Mouse (Mus musculus) lung, adult 2 months (tissue): Measurements from ENCODE around the gene Rnf41. TPM values are rescaled to one million over a fixed set of nuclear protein-coding genes. Genes with fewer than 3 reads are reported as not detected.

Source experiments
- DNase-seq: peaks from one replicate; pipeline ENCODE4 v3.0.0; 2022
- H3K4me1 ChIP-seq: fragments of 200-500 bp; 2 replicates; pipeline ENCODE4 v1.6.1; 2011; ENCODE audit warnings: low read length; ENCODE audit not compliant: control insufficient read depth, insufficient read depth
- H3K4me3 ChIP-seq: fragments of 200-500 bp; replicated peaks from 2 replicates; pipeline ENCODE3; 2011; ENCODE audit warnings: low read depth, mild to moderate bottlenecking, control low read depth, low read length; ENCODE audit errors: extremely low read depth
- CTCF ChIP-seq: fragments of 200-500 bp; IDR thresholded peaks from 2 replicates; pipeline ENCODE4 v1.5.1; 2011; ENCODE audit warnings: mild to moderate bottlenecking, low read length, control low read depth; ENCODE audit not compliant: insufficient read depth
- POLR2A ChIP-seq: fragments of 200-500 bp; IDR thresholded peaks from 2 replicates; pipeline ENCODE4 v1.6.1; 2011; ENCODE audit warnings: low read depth, mild to moderate bottlenecking, control low read depth, low read length, borderline replicate concordance; ENCODE audit errors: extremely low read depth
- WGBS: fragments of 180-500 bp; shearing (Covaris S2); methylation state at CpG from one replicate; pipeline ENCODE4 v1.1.7; 2018; 5-methylcytosine and 5-hydroxymethylcytosine counted together
- polyA plus RNA-seq: library from polyadenylated mRNA; depleted of rRNA; stranded (reverse); fragments of >200 nt; gene quantifications from 2 replicates; pipeline ENCODE4 v1.2.3, GENCODE M21; 2012

Gene Rnf41
- polyA plus RNA-seq, 1 experiment: 25.5 TPM

GRCm38 (mm10) chr10:128436376-128436775 lies 24.9 kb downstream of the Rnf41 start:
- Histone ChIP-seq H3K4me3 (no peak overlapping the region), H3K4me1 (peaks cover 11% of the 10 kb centered on the region)
- no peak for DNase-seq
- TF ChIP-seq CTCF (no peak), POLR2A (no peak)
- WGBS: 78% methylated on average over 8 of the region's 8 CpGs

- Histone ChIP-seq H3K4me3 (no peak overlapping the region), H3K4me1 (peaks cover 11% of the 10 kb centered on the region)
- 41% methylated on average over 10 of the region's 10 CpGs for WGBS
- no peak for TF ChIP-seq CTCF
- no peak for TF ChIP-seq POLR2A
- DNase-seq: no peak
These were observed 27.3 kb downstream of the Rnf41 start for GRCm38 (mm10) chr10:128438675-128439279.

GRCm38 (mm10) chr10:128440407-128440806 lies 28.9 kb downstream of the Rnf41 start:
- TF ChIP-seq POLR2A: no peak
- peak; percentile 54 for TF ChIP-seq CTCF
- no peak overlapping the region for H3K4me3 ChIP-seq
- 46% methylated on average over 10 of the region's 10 CpGs for WGBS
- peaks cover 9% of the 10 kb centered on the region for H3K4me1 ChIP-seq
- no peak for DNase-seq

- no peak for DNase-seq
- Histone ChIP-seq H3K4me3 (no peak overlapping the region), H3K4me1 (peaks cover 9% of the 10 kb centered on the region)
- TF ChIP-seq POLR2A (no peak), CTCF (no peak)
- 88% methylated on average over 10 of the region's 10 CpGs for WGBS
These were observed 30.1 kb downstream of the Rnf41 start for GRCm38 (mm10) chr10:128441324-128442119.

- TF ChIP-seq CTCF: no peak
- no peak for TF ChIP-seq POLR2A
These were observed 31.3 kb downstream of the Rnf41 start for GRCm38 (mm10) chr10:128442718-128443117.

GRCm38 (mm10) chr10:128444354-128444753 lies 32.9 kb downstream of the Rnf41 start:
- Histone ChIP-seq H3K4me3 (no peak overlapping the region), H3K4me1 (peaks cover 3% of the 10 kb centered on the region)
- 50% methylated on average over 6 of the region's 6 CpGs for WGBS
- TF ChIP-seq POLR2A: no peak
- no peak for TF ChIP-seq CTCF
- no peak for DNase-seq

More at GRCm38 (mm10) chr10:128442718-128443117, 31.3 kb downstream of the Rnf41 start:
- peaks cover 9% of the 10 kb centered on the region for H3K4me1 ChIP-seq
- no peak overlapping the region for H3K4me3 ChIP-seq
- DNase-seq: no peak
- WGBS: 84% methylated on average over 1 of the region's 1 CpGs

- H3K4me1 ChIP-seq: no peaks in the 10 kb centered on the region
- H3K4me3 ChIP-seq: no peak overlapping the region
- TF ChIP-seq CTCF (no peak), POLR2A (no peak)
- no peak for DNase-seq
- 42% methylated on average over 4 of the region's 4 CpGs for WGBS
These were observed 34.0 kb downstream of the Rnf41 start for GRCm38 (mm10) chr10:128445407-128445806.

DNA sequence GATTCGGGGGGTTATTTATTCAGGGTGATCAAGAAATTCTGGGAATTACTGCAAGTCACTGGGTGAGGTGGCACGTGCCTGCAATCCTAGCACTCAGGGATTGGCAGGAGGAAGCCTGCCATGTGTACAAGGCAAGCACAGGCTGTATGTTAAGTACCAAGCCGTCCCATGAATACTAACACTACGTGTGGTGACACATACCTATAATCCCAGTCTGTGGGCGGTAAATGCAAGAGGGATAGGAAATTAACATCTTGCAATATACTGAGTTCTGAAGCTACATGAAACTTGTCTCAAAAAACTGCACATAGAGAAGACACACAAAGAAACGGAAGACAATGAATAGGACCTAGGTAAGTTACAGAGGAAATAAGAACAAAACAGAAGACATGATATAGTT lies 39.6 kb downstream of the Rnf41 start:
- H3K4me1 ChIP-seq: no peaks in the 10 kb centered on the region
- TF ChIP-seq CTCF (no peak), POLR2A (no peak)
- no peak for DNase-seq
- H3K4me3 ChIP-seq: no peak overlapping the region
- WGBS: 70% methylated on average over 6 of the region's 6 CpGs

DNA sequence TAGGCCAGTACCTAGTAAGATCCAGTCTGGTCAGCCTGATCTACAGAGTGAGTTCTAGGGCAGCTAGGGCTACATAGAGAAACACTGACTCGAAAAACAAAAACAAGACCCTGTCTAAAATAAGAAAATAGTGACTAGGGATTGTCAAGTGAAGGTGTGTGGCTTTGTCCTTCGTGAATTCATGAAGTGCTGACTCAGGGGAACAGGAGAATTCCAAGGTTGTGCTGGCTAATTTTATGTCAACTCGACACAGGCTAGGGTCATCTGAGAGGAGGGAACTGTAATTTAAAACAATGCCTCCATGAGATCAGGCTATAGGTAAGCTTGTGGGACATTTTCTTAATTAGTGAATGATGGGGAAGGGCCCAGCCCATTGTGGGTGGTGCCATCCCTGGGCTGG lies 43.0 kb downstream of the Rnf41 start:
- 83% methylated on average over 3 of the region's 3 CpGs for WGBS
- Histone ChIP-seq H3K4me3 (no peak overlapping the region), H3K4me1 (no peaks in the 10 kb centered on the region)
- TF ChIP-seq POLR2A (no peak), CTCF (no peak)
- no peak for DNase-seq

GRCm38 (mm10) chr10:128455280-128455679 lies 43.8 kb downstream of the Rnf41 start:
- no peak overlapping the region for H3K4me3 ChIP-seq
- TF ChIP-seq CTCF (no peak), POLR2A (no peak)
- DNase-seq: peak; percentile 38

GRCm38 (mm10) chr10:128457676-128458075 lies 46.2 kb downstream of the Rnf41 start:
- no peak for TF ChIP-seq CTCF
- TF ChIP-seq POLR2A: no peak
- no peak for DNase-seq

More at GRCm38 (mm10) chr10:128455280-128455679, 43.8 kb downstream of the Rnf41 start:
- peaks cover 2% of the 10 kb centered on the region for H3K4me1 ChIP-seq
- WGBS: 2% methylated on average over 6 of the region's 6 CpGs

More at GRCm38 (mm10) chr10:128457676-128458075, 46.2 kb downstream of the Rnf41 start:
- H3K4me3 ChIP-seq: no peak overlapping the region
- WGBS: 88% methylated on average over 6 of the region's 6 CpGs
- peaks cover 7% of the 10 kb centered on the region for H3K4me1 ChIP-seq
